Mouse (Mus musculus) heart, adult 9 months (tissue): ENCODE measurements at regions not wholly inside any gene's neighbourhood (a gene's known extent, or its start where the extent isn't known, plus 50 kb on each side); places are given as distances from the start of the nearest gene placed in this dataset.

Experiments used
- DNase-seq, 2 experiments: peaks; one replicate each; pipeline ENCODE4 v3.0.0; 2022; ENCODE audit warnings: low spot score in 2 of 2

- no peak for DNase-seq
Observed at GRCm38 (mm10) chr2:11119301-11119700, 52.6 kb upstream of the Prkcq start.
